Mouse (Mus musculus) testis, postnatal 10 days (tissue): ENCODE measurements around the gene March9.
"Not testable (repeated sequence)": the region's sequence is repeated elsewhere in the genome, so short reads cannot be mapped to it uniquely, and the experiment has no call there.

ENCODE experiments used
- DNase-seq: peaks from one replicate; pipeline ENCODE4 v3.0.0; 2021; ENCODE audit warnings: low spot score

Gene March9

DNA sequence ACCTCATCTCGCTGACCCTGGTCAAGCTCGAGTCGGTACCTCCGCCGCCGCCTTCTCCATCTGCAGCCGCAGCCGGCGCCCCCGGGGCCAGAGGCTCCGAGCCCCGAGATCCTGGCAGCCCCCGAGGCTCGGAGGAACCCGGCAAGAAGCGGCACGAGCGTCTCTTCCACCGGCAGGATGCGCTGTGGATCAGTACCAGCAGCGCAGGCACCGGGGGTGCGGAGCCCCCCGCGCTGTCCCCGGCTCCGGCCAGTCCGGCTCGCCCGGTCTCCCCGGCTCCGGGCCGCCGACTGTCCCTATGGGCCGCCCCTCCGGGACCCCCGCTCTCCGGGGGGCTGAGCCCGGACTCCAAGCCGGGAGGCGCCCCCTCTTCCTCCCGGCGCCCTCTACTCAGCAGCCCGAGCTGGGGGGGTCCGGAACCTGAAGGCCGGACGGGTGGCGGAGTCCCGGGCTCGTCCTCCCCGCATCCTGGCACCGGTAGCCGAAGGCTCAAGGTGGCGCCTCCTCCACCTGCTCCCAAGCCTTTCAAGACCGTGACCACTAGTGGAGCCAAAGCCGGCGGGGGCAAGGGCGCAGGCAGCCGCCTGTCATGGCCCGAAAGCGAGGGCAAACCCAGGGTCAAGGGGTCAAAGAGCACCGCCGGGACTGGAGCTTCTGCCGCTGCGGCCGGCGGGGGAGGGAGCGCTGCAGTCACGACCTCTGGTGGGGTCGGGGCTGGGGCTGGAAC, 19.8 kb upstream of the March9 start:
- DNase-seq = no peak

DNA sequence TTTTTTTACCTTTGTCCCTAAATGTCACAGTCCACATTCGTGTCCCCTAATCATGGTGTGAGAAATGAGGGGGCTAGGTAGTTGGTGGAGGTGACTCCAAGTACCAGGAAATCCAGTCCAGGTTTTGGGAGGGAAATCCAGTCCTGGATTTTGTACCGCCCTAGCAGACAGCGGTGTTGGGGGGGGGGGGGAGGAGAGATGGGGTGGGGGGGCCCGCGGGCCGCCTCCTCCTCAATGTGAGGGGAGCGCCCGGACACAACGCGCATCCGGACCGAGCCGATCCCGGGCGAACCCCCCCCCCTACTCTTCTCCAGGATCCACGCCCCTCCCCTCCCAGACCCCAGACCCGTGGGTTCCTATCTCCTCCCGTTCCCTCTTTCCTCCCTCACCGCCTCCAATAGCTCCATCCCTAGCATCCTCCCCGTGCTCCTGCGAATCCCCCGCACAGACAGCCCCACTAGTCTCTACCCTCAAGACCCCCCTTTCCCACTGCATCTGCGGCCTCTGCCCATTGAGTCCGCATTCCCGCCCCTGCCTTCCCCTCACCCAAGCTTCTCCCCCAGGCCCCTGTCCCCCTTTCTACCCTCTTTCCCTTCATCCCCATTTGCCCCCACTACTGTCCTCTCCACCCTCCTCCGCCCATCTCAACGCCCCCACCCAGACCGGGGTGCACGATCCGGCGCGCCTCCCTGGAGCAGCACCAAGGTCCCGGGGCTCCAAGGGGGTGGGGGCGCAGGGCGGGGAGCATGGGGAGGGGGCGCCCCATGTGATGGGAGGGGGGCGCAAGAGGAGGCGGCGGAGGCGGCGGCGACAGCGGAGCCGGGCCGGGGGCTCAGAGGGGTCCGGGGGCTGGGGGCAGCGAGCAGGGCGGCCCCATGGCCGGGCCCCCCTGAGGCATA, 18.9 kb upstream of the March9 start:
- no peak for DNase-seq

DNA sequence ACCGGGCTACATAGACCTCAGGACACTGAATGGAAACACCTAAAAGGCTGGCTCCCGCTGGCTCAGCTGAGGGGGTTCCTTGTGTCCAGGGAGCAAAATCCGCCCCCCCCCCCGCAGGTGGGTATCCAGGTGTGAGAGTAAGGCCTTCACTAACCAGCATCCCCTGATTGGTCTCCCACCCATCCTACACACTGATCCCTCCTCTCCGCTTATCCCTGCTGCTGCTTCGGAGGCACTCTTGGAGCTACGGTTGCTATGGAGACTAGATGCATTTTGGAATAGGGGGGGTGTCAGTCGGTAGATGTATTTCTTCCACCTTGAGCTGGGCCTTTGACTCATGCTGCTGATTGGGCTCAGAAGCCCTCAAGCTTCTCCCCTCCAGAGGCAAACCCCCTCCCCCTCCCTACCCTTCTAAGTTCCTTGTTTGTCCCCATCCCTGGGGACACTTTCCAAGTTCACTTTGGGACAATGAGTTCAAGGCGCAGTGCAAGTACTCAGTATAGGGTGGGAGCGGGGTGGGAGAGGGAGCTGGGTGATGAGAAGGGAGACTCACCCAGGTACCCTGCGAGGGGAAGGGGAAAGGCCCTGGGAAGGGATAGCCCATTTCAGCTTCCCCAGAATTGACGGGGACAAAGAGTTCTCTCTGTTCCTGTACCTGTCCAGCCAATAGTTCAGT, 18.2 kb upstream of the March9 start:
- DNase-seq = no peak

DNA sequence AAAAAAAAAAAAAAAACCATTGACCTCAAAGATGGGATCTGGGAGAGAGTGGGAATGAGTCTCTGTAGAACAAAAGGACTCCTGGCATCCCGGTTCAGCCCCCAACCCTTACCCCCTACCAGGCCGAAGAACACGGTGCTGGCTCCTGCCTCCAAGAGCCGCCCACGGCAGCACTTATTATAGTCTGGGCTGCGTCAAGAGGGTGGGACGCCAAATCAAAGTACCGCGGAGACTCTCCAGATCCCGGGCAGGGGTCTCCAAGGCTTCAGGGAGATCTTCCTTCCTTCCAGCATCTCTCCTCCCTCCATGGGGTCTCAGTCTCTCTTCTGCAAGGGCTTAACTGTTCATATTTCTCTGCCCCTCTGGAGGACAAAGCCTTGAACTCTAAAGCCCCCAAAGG, 17.5 kb upstream of the March9 start:
- DNase-seq = no peak

DNA sequence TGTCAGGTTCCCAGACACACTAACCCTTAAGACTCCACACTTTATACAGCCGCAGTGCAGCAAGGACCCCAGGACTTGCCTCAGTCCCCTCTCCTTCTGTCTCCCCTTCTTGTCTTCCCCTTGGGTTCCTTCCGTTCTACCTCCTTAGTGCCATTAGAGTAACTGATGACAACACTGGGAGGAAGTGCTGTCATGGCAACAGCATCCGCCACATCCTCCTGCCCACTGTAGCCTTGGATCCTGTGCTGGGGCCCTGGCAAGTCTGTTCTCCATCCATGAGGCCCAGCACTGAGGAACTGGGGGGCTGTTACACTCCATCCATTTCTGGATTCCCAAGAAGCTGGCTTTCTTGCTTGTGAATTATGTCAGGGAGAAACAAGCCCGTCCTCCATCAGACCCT, 16.1 kb upstream of the March9 start:
- no peak for DNase-seq

DNA sequence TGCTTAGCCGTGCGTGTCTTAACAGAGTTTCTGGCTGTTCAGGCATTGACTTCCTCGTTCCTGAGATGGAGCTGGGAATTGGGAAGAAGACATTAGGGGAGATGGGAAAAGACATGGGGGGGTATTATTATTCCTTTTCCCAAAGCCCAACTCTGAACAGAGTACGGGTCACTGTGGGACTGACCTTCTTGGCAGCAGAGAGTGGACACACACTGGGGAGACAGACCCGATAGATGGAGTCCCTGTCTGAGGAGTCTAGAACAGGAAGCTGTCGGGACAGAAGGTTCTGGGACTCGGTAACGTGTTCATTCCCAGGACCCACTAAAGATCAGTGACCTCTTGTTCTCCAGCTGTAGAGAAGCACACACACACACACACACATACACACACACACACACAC, 15.7 kb upstream of the March9 start:
- DNase-seq = no peak

DNA sequence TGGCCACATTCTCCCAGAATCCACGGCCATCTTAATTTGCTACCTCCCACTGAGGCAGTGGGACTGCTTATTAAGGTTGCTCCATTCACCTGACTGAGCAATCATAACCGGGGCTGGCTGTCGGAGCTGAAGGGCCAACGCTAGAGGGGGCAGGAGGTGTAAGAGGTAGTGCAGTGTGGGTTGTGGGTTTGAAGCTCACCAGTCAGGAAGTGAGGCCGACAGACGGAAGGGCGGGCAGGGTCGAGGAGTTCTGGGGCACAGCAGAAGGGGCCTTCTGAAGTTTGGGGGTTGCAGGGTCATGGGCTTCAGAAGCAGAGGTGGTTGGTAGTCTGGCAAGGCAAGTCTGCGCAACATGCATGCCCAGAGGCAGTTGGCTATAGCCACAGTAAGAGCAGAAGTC, 15.1 kb upstream of the March9 start, which contains the start of gene Agap2:
Gene Agap2, plus strand, starts transcription at position 205 of the 400 bp plus-strand sequence.
- no peak for DNase-seq

DNA sequence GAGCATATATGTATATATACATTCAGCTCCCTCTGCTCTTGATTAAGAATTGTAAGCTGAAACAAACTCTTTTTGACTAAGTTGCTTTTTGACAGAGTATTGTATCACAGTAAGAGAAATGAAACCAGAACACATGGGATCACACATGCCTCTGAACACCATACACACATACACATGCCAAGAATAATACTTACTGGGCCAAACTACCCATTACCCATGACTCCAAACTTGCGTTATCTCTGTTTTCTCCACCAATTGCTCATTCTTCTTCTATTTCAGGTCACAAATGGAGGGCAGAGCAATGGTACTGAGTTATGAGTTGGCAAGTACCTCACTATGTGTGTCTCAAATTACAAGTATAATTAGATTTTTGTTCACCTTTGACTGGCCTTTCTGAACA, 14.0 kb upstream of the March9 start:
- no peak for DNase-seq

DNA sequence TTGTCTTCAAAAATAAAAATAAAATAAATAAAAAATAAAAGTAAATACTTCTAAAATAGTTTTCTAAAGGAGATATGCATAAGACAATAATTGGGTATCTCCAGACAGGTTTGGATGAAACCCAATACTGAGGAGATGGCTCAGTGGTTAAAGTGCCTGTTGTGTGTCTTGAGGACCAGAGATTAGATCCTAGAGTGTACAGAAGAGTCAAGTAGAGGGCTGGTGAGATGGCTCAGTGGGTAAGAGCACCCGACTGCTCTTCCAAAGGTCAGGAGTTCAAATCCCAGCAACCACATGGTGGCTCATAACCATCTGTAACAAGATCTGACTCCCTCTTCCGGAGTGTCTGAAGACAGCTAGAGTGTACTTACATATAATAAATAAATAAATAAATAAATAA, 13.0 kb upstream of the March9 start:
- DNase-seq = not testable (repeated sequence)

DNA sequence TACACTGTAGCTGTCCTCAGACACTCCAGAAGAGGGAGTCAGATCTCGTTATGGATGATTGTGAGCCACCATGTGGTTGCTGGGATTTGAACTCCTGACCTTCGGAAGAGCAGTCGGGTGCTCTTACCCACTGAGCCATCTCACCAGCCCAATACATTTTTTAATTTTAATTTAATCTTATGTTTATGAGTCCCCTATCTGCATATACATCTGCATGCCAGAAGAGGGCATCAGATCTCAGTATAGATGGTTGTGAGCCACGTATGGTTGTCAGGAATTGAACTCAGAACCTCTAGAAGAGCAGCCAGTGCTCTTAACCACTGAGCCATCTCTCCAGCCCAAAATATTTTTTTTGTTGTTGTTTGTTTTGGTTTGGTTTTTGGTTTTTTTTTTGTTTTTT, 12.3 kb upstream of the March9 start:
- not testable (repeated sequence) for DNase-seq

DNA sequence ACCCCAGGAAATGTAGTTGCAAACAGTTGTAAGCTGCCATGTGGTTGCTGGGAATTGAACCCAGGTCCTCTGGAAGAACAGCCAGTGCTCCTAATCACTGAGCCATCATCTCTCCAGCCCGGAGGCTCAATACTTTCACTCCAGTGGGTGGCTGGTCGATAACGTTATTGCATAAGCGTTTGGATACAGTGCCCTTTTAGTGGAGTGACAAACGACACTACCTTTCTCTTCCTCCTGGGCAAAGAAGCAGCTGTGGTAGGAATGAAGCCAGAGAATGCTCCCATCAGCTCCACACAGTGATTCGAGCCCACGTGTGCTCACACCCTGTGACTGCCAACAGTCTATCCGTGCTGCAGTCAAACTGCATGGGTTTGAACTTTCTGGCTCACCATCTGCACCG, 11.2 kb upstream of the March9 start:
- no peak for DNase-seq

DNA sequence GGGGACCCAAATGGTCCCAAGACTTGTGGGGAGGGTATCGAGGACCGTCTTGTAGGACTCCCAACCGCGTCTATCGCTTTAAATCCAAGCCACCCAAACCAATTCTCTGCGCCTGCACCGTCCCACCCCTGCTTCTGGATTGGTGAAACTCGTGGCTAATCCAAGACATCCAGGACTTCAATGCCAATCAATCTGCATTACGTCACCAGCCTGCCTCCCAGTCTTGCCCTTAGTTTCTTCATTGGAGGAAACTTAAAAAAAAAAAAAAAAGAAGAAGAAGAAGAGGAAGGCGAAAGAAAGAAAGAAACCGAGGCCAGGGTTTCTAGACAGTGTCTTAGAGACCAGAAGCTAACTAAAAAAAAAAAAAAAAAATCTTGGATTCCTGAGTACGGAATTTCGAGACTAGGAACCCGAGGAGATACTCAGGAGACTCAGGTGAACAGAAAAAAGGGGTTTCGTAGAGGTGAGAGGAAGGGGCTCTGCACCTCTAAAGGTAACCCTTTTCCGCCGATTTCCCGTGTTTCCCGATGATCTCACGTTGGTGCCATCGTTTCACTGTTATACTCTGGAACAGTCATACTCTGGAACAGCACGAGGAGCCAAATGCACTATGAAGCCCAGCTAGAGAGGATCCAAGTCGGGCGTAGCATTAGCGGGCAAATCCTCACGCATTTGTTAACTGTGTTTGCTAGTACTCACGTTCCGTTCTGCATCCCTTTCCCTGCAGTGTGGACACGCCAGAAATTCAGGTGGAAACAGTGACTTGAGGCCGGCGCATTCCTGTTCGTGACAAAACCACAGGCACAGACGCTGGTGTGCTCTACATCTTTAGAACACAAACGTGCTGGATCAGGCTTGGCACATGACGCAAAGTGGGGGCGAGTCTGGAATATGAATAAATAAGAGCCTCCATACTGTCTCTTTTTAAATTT, 10.5 kb upstream of the March9 start, which contains the start of gene Tspan31:
Gene Tspan31, minus strand, starts transcription at position 75 of the 932 bp plus-strand sequence.
- peak; percentile 81 for DNase-seq

DNA sequence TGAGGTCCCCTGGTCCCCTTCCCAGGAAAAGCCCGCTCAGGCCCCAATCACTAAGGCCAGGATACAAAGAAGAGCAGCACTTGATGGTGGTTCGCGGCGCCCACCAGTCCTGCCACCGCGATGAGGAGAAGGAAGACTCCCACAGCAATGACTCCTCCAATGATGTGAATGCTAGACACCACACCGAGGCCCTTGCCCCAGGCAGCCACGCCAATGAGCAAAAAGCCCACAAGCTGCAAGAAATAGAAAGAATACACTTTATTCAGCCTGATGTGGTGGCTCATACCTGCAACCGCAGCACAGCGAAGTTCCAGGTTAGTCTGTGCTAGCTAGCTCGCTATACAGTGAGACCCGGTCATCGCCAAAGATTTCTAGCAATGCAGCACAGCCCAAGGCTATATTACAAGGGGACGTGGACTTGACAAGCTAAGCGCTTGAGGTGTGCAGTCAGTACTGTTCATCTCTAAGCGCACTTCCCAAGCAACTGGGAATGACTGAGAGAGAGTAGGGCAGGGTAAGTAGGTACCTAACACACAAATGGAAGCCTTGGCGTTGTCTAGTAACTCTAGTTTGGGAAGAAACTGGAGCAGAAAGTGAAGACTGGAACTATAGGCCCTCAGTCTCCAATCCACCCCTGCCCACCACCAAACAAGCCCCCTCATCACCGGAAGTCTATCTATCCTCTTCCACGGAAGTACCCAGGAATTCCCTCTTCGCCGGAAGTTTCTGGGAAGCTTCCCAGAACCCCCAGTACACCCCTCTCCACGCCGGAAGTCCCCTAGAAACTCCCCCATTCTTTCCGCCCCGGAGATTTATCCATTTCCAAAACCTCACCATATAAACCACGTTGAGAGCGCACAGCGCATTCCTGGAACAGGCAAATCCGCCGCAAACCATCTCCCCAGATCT, 9.6 kb upstream of the March9 start:
- DNase-seq = no peak

DNA sequence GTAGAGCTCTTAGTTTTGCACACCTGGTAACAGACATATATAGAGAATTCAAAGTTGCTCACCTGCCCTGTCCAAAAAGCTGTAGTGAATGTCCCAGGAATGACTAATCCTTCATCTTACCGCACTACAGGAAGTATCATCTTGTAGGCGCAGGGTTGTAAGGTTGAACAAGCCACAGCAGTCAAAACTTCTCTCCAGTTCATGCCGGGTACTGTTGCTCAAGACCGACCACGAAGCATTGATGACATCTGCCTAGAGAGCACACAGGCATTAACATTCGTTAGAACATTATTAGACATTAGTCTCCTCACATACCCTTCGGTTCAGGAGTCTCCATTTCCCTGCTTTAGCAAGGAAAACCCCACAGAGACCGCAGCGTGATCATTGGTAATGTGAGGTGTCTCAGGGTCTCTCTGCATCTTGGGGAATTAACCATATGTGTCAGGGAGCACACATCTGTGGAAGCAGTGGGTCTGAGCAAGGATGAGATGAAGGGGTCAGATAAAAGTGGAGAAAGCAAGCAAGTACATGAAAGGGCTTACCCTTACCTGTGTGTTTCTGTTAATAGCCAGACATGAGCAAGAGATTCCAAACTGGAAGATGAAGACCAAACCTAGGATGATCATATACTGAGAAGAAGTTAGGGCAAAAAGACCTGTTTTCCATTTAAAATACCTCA, 8.5 kb upstream of the March9 start:
- DNase-seq = no peak

DNA sequence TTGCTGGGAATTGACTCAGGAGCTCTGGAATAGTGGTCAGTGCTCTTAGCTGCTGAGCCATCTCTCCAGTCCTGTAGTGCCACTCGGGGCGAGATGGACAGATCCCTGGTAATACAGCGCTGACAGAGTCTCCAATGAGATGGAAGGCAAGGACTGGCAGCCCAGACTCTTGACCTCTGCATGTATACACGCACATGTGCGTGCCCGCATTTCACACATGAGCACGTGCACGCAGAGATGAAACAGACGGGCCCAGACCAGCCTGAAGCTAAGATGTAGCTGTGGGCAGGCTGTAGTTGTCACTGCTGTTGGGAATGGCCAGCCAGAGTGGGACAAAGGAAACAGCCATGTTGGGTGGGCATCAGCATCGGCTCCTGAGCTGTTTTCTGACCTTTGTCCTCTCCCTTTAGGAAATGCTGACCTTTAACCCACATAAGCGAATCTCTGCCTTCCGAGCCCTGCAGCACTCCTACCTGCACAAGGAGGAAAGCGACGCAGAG, 6.6 kb upstream of the March9 start:
- no peak for DNase-seq

DNA sequence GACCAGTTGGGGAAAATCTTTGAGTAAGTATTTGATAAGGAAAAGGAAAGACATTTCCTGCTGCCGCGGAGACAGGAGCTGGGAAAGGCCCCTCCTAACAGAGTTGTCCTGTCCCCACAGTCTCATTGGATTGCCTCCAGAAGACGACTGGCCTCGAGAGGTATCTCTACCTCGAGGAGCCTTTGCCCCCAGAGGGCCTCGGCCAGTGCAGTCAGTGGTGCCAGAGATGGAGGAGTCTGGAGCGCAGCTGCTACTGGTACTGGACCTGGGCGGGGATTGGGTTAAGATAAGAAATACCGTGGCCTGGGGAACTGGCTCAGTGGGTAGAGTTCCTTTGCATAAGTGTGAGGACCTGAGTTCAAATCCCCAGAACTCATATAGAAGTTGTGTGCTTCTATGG, 6.0 kb upstream of the March9 start:
- no peak for DNase-seq

DNA sequence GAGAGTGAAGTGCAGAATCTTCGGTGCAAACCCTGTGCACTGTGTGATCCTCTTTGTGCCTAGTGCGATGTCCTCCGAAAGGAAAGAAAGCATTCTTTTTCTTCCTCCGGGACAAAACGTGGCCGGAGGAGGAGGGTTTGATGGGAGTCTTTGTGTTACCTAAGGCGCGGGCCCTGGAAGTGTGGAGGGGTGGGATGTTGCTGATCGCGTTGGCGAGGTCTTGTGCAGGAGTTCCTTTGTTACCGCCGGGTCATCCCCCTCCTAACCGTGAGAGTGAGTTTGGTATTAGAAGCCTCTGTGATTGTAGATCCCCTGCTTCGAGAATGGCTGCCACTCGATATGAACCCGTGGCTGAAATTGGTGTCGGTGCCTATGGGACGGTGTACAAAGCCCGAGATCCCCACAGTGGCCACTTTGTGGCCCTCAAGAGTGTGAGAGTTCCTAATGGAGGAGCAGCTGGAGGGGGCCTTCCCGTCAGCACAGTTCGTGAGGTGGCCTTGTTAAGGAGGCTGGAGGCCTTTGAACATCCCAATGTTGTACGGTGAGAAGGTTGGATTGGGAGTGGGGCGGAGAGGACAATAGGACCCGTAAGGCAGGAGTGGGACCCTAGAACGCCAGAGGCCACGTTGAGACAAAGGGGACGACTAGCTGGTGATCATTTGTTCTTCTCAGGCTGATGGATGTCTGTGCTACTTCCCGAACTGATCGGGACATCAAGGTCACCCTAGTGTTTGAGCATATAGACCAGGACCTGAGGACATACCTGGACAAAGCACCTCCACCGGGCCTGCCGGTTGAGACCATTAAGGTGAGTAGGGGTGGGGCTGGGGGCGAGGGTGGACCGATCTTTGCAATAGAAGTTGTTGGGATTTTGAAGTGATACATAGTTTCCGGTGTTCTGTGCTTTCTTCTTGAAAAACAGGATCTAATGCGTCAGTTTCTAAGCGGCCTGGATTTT, 4.2 kb upstream of the March9 start:
- DNase-seq = no peak

DNA sequence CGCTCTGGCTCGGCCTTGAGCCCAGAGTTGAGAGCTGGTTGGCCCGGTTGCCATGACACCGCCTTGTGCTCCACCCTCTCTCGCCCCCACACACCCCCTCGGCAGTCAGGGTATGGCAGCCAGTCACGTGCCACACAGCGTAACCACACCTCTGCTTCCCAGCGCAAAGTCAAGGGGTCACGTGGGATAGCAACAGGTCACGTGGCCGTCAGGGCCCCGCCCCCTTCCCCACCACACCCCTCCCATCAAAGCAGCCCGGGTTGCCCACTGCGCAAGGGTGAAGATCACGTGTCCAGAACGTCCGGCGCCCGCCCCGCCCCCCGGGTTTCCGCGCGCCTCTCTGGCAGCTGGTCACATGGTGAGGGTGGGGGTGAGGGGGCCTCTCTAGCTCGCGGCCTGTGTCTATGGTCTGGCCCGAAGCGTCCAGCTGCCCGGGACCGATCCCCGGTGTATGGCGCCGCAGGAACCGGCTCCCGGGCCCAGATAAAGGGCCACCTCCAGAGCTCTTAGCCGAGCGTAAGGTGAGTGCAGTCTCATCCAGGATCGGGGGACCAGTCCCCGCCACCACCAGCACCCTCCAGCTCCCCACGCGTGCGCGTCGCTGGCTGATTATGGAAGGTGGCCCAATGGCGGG, 3.4 kb upstream of the March9 start, which contains the start of gene Cdk4:
Gene Cdk4, plus strand, starts transcription at position 296 of the 634 bp plus-strand sequence.
- peak; percentile 99 for DNase-seq
